Mouse (Mus musculus): ENCODE data around the gene Anks1b.

DNA sequence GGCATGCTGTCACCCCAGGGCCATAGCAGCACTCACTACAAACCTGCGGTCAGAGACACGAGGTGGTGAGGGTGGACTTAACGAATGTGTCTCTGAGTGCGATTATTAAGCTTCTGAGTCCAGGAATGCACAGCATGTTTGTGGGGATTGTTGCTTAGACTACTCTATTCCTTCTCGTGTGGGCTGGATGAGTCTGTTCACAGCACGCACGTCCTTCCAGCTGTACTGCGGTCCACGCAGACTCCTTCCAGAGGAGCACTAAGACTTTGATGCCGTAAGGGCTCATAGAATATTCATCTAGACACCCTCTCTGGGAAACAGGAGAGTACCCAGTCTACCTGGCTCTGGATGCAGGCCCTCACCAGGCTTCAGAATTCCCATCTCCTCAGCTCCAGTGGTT is 1094.9 kb downstream of the Anks1b start:
- TF ChIP-seq CTCF (IDR thresholded peaks at IDR 0.05; ENCODE audit: control insufficient read depth, insufficient read depth, insufficient replicate concordance, low read depth, low read length) (no peak), POLR2A (IDR thresholded peaks at IDR 0.05; ENCODE audit: control insufficient read depth, low read depth, low read length) (no peak)

All from testis, adult 2 months (tissue).